Mouse (Mus musculus): ENCODE measurements around the gene Cachd1. TPM values are rescaled to one million over a fixed set of nuclear protein-coding genes. Genes with fewer than 3 reads are reported as not detected.
A peak's percentile ranks its signal among the peaks of the same experiment; 100 is the strongest.

Gene Cachd1
- polyA plus RNA-seq, 1 experiment from 2014 or later = 25.2 TPM

- Histone ChIP-seq H3K27ac (replicated peaks; ENCODE audit: low read depth, low read length) (no peak overlapping the region), H3K27me3 (replicated peaks; ENCODE audit: control insufficient read depth, insufficient read depth, low read length) (no peaks in the 10 kb centered on the region), H3K4me2 (ENCODE audit: low read depth, low read length) (no peak overlapping the region), H3K9me3 (ENCODE audit: control insufficient read depth, low read length) (no peaks in the 10 kb centered on the region), H3K36me3 (ENCODE audit: control insufficient read depth, insufficient read depth, low read length) (peaks cover 66% of the 10 kb centered on the region), H3K9ac (ENCODE audit: low read depth, low read length) (no peak overlapping the region), H3K4me3 (ENCODE audit: low read depth, low read length) (no peak overlapping the region), H3K4me1 (ENCODE audit: control insufficient read depth, insufficient read depth, low read length) (no peaks in the 10 kb centered on the region)
- no peak for DNase-seq (ENCODE audit: low spot score)
- no peak for ATAC-seq (ENCODE audit: low read depth)
- WGBS = 87% methylated on average over 16 of the region's 16 CpGs
Observed at GRCm38 (mm10) chr4:101002961-101003360, 226.5 kb downstream of the Cachd1 start.

GRCm38 (mm10) chr4:101008362-101008769 lies 231.9 kb downstream of the Cachd1 start:
- ATAC-seq (ENCODE audit: low read depth) (peak; percentile 70; the same call in 1 of the 2 replicates), DNase-seq (ENCODE audit: low spot score) (peak; percentile 31)
- H3K4me3 ChIP-seq (ENCODE audit: low read depth, low read length) = no peak overlapping the region
- H3K4me2 ChIP-seq (ENCODE audit: low read depth, low read length) = no peak overlapping the region
- H3K9ac ChIP-seq (ENCODE audit: low read depth, low read length) = no peak overlapping the region
- peaks cover 30% of the 10 kb centered on the region for H3K36me3 ChIP-seq (ENCODE audit: control insufficient read depth, insufficient read depth, low read length)
- WGBS = 56% methylated on average over 5 of the region's 5 CpGs
- H3K9me3 ChIP-seq (ENCODE audit: control insufficient read depth, low read length) = peaks cover 4% of the 10 kb centered on the region; the same call in 1 of the 2 replicates
- H3K27me3 ChIP-seq (replicated peaks; ENCODE audit: control insufficient read depth, insufficient read depth, low read length) = no peaks in the 10 kb centered on the region
- H3K4me1 ChIP-seq (ENCODE audit: control insufficient read depth, insufficient read depth, low read length) = no peaks in the 10 kb centered on the region
- no peak overlapping the region for H3K27ac ChIP-seq (replicated peaks; ENCODE audit: low read depth, low read length)

DNA sequence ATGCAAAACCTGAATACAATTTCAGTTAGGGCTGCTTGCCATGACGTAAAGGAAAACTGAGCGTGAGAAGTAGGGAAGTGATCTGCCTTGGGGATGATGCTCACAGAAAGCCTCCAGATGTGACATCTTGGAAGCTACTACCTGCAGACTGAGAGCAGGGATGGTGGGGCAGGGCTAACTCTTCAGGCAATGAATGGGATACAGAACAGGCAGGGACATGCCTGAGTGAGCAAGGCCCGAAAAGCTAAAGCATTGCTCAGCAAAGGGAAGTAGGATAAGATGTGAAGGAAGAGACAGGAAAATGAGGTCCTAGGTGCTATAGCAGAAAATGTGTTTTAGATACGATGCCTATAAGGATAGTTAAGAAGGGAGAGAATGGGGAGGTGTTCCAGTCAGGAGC lies 232.6 kb downstream of the Cachd1 start:
- Histone ChIP-seq H3K4me1 (ENCODE audit: control insufficient read depth, insufficient read depth, low read length) (no peaks in the 10 kb centered on the region), H3K9ac (ENCODE audit: low read depth, low read length) (no peak overlapping the region), H3K9me3 (ENCODE audit: control insufficient read depth, low read length) (peaks cover 4% of the 10 kb centered on the region; the same call in 1 of the 2 replicates), H3K27me3 (replicated peaks; ENCODE audit: control insufficient read depth, insufficient read depth, low read length) (no peaks in the 10 kb centered on the region), H3K4me2 (ENCODE audit: low read depth, low read length) (no peak overlapping the region), H3K4me3 (ENCODE audit: low read depth, low read length) (no peak overlapping the region), H3K36me3 (ENCODE audit: control insufficient read depth, insufficient read depth, low read length) (peaks cover 24% of the 10 kb centered on the region), H3K27ac (replicated peaks; ENCODE audit: low read depth, low read length) (no peak overlapping the region)
- DNase-seq (ENCODE audit: low spot score) (no peak), ATAC-seq (ENCODE audit: low read depth) (no peak)
- WGBS = 74% methylated on average over 4 of the region's 4 CpGs

- H3K36me3 ChIP-seq (ENCODE audit: control insufficient read depth, insufficient read depth, low read length) = no peaks in the 10 kb centered on the region
- ATAC-seq (ENCODE audit: low read depth) = no peak
- H3K4me2 ChIP-seq (ENCODE audit: low read depth, low read length) = no peak overlapping the region
- H3K9me3 ChIP-seq (ENCODE audit: control insufficient read depth, low read length) = 0 out of 2 replicates have a peak, but pooled peaks cover 8% of the 10 kb centered on the region
- no peak overlapping the region for H3K4me3 ChIP-seq (ENCODE audit: low read depth, low read length)
- 85% methylated on average over 4 of the region's 4 CpGs for WGBS
- no peaks in the 10 kb centered on the region for H3K27me3 ChIP-seq (replicated peaks; ENCODE audit: control insufficient read depth, insufficient read depth, low read length)
- no peak overlapping the region for H3K27ac ChIP-seq (replicated peaks; ENCODE audit: low read depth, low read length)
- H3K4me1 ChIP-seq (ENCODE audit: control insufficient read depth, insufficient read depth, low read length) = no peaks in the 10 kb centered on the region
- H3K9ac ChIP-seq (ENCODE audit: low read depth, low read length) = no peak overlapping the region
- no peak for DNase-seq (ENCODE audit: low spot score)
Observed at GRCm38 (mm10) chr4:101017806-101018205, 241.3 kb downstream of the Cachd1 start.

GRCm38 (mm10) chr4:101020596-101020995 lies 244.1 kb downstream of the Cachd1 start, which contains the start of gene Gm10577:
Gene Gm10577 (minus strand): TSS chr4:101020696.
- no peaks in the 10 kb centered on the region for H3K36me3 ChIP-seq (ENCODE audit: control insufficient read depth, insufficient read depth, low read length)
- H3K4me3 ChIP-seq (ENCODE audit: low read depth, low read length) = no peak within 1 kb of the TSS
- WGBS = 77% methylated on average over 4 of the region's 4 CpGs

GRCm38 (mm10) chr4:101026566-101026965 lies 250.1 kb downstream of the Cachd1 start:
- Histone ChIP-seq H3K4me1 (ENCODE audit: control insufficient read depth, insufficient read depth, low read length) (peaks cover 4% of the 10 kb centered on the region; the same call in 1 of the 2 replicates), H3K27ac (replicated peaks; ENCODE audit: low read depth, low read length) (no peak overlapping the region)
- 51% methylated on average over 5 of the region's 5 CpGs for WGBS

More at GRCm38 (mm10) chr4:101020596-101020995, 244.1 kb downstream of the Cachd1 start, which contains the start of gene Gm10577:
- Histone ChIP-seq H3K9ac (ENCODE audit: low read depth, low read length) (no peak within 1 kb of the TSS), H3K9me3 (ENCODE audit: control insufficient read depth, low read length) (peaks cover 9% of the 10 kb centered on the region; the same call in 1 of the 2 replicates), H3K27ac (replicated peaks; ENCODE audit: low read depth, low read length) (0 out of 2 replicates have a peak within 1 kb of the TSS, but pooled peaks have one; percentile 23), H3K4me1 (ENCODE audit: control insufficient read depth, insufficient read depth, low read length) (no peaks in the 10 kb centered on the region), H3K27me3 (replicated peaks; ENCODE audit: control insufficient read depth, insufficient read depth, low read length) (no peaks in the 10 kb centered on the region), H3K4me2 (ENCODE audit: low read depth, low read length) (no peak within 1 kb of the TSS)
- DNase-seq (ENCODE audit: low spot score) (no peak), ATAC-seq (ENCODE audit: low read depth) (no peak)

DNA sequence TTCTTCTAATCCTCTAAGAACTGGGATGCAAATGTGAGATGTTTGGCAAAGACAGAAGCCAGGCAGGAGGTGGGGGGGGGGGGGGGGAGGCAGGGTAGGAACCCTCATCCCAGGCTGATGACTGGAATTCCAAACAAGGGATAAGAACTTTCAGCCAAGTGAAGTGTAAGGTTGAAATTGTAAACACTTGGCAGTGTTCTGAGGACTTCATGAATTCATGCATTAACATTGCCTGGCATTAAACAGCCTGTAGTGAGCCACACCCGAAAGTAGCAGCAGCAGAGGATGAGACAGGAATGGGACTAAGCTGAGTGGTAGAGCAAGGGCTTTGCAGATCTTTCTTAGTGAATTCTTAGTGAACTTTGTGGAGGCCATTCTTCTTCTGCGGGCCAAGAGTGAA lies 250.5 kb downstream of the Cachd1 start:
- H3K27ac ChIP-seq (replicated peaks; ENCODE audit: low read depth, low read length) = no peak overlapping the region
- ATAC-seq (ENCODE audit: low read depth) = no peak
- no peak overlapping the region for H3K4me2 ChIP-seq (ENCODE audit: low read depth, low read length)
- H3K27me3 ChIP-seq (replicated peaks; ENCODE audit: control insufficient read depth, insufficient read depth, low read length) = no peaks in the 10 kb centered on the region
- DNase-seq (ENCODE audit: low spot score) = peak; percentile 38
- no peak overlapping the region for H3K4me3 ChIP-seq (ENCODE audit: low read depth, low read length)
- H3K9me3 ChIP-seq (ENCODE audit: control insufficient read depth, low read length) = peaks cover 9% of the 10 kb centered on the region; the same call in 1 of the 2 replicates
- H3K9ac ChIP-seq (ENCODE audit: low read depth, low read length) = no peak overlapping the region
- peaks cover 4% of the 10 kb centered on the region; the same call in 1 of the 2 replicates for H3K4me1 ChIP-seq (ENCODE audit: control insufficient read depth, insufficient read depth, low read length)
- H3K36me3 ChIP-seq (ENCODE audit: control insufficient read depth, insufficient read depth, low read length) = no peaks in the 10 kb centered on the region
- 69% methylated on average over 2 of the region's 2 CpGs for WGBS

More at GRCm38 (mm10) chr4:101026566-101026965, 250.1 kb downstream of the Cachd1 start:
- Histone ChIP-seq H3K4me2 (ENCODE audit: low read depth, low read length) (no peak overlapping the region), H3K9me3 (ENCODE audit: control insufficient read depth, low read length) (peaks cover 9% of the 10 kb centered on the region; the same call in 1 of the 2 replicates), H3K36me3 (ENCODE audit: control insufficient read depth, insufficient read depth, low read length) (no peaks in the 10 kb centered on the region), H3K9ac (ENCODE audit: low read depth, low read length) (no peak overlapping the region), H3K27me3 (replicated peaks; ENCODE audit: control insufficient read depth, insufficient read depth, low read length) (no peaks in the 10 kb centered on the region), H3K4me3 (ENCODE audit: low read depth, low read length) (no peak overlapping the region)
- DNase-seq (ENCODE audit: low spot score) (peak; percentile 14), ATAC-seq (ENCODE audit: low read depth) (peak; percentile 30; the same call in 1 of the 2 replicates)

DNA sequence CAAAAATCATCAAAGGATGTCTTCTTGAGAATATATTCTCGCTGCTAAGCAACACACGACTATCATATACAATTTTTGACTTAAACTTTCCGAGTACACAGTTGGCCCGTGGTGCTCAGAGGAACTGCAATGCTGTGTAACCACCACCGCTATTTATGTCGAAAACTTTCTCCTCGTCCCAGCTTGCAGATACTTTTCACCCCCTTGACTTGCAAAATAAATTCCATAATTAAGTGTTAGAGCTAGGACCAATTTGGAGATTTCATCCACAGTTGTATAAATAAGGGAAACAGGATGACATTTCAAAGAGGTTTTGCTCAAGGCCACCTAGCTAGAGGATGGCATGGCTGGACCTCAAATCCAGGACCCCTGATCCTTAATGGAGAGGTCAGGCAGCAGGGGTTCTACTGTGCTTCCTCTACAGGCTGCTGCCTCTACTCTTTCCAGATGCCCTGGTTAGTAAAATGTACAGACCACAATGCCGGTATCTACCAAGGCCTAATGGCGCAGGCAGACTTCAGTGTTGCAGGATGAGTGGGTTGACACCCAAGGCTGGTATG lies 251.5 kb downstream of the Cachd1 start:
- no peak overlapping the region for H3K4me2 ChIP-seq (ENCODE audit: low read depth, low read length)
- no peak overlapping the region for H3K9ac ChIP-seq (ENCODE audit: low read depth, low read length)
- H3K36me3 ChIP-seq (ENCODE audit: control insufficient read depth, insufficient read depth, low read length) = no peaks in the 10 kb centered on the region
- H3K4me1 ChIP-seq (ENCODE audit: control insufficient read depth, insufficient read depth, low read length) = peaks cover 4% of the 10 kb centered on the region; the same call in 1 of the 2 replicates
- no peaks in the 10 kb centered on the region for H3K27me3 ChIP-seq (replicated peaks; ENCODE audit: control insufficient read depth, insufficient read depth, low read length)
- no peak overlapping the region for H3K4me3 ChIP-seq (ENCODE audit: low read depth, low read length)
- ATAC-seq (ENCODE audit: low read depth) = no peak
- H3K9me3 ChIP-seq (ENCODE audit: control insufficient read depth, low read length) = peaks cover 6% of the 10 kb centered on the region; the same call in 1 of the 2 replicates
- 85% methylated on average over 9 of the region's 9 CpGs for WGBS
- no peak overlapping the region for H3K27ac ChIP-seq (replicated peaks; ENCODE audit: low read depth, low read length)
- DNase-seq (ENCODE audit: low spot score) = no peak

GRCm38 (mm10) chr4:101033047-101033446 lies 256.6 kb downstream of the Cachd1 start:
- DNase-seq (ENCODE audit: low spot score) = no peak
- H3K9me3 ChIP-seq (ENCODE audit: control insufficient read depth, low read length) = no peaks in the 10 kb centered on the region
- no peak overlapping the region for H3K4me2 ChIP-seq (ENCODE audit: low read depth, low read length)
- no peaks in the 10 kb centered on the region for H3K4me1 ChIP-seq (ENCODE audit: control insufficient read depth, insufficient read depth, low read length)
- no peaks in the 10 kb centered on the region for H3K36me3 ChIP-seq (ENCODE audit: control insufficient read depth, insufficient read depth, low read length)
- H3K27ac ChIP-seq (replicated peaks; ENCODE audit: low read depth, low read length) = no peak overlapping the region
- WGBS = 70% methylated on average over 3 of the region's 3 CpGs
- no peaks in the 10 kb centered on the region for H3K27me3 ChIP-seq (replicated peaks; ENCODE audit: control insufficient read depth, insufficient read depth, low read length)
- no peak for ATAC-seq (ENCODE audit: low read depth)
- no peak overlapping the region for H3K4me3 ChIP-seq (ENCODE audit: low read depth, low read length)
- H3K9ac ChIP-seq (ENCODE audit: low read depth, low read length) = no peak overlapping the region
